Mouse (Mus musculus): ENCODE measurements around the gene Arrdc5. TPM values are rescaled to one million over a fixed set of nuclear protein-coding genes. Genes with fewer than 3 reads are reported as not detected.

The Arrdc5 gene
- polyA plus RNA-seq, 1 experiment from 2014 or later, result not detected

DNA sequence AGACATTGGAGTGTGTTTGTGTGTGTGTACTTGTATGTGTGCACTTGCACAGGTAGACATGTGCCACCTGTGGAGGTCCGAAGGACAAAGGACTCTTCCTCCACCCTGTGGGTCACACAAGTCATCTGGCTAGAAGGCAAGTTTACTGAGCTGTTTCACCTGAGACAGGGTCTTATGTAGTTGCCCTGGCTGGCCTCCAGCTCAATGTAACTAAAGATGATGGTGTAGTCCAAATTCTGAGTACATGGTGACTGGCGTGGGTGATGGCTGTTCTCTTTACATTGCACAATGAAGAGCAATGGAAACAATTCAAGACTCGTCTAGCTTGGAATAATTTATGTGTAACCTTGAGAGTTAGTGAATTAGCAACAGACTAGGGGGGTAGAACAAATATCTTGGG lies 24.3 kb upstream of the Arrdc5 start:
- 62% methylated on average over 3 of the region's 3 CpGs for WGBS
- H3K4me2 ChIP-seq, result no peak overlapping the region; the same call in 1 of the 2 replicates
- H3K4me3 ChIP-seq (ENCODE audit: low read depth, low read length), result no peak overlapping the region
- H3K36me3 ChIP-seq (ENCODE audit: insufficient read depth), result peaks cover 48% of the 10 kb centered on the region
- no peaks in the 10 kb centered on the region for H3K27me3 ChIP-seq (ENCODE audit: insufficient read depth, low read length)
- DNase-seq, result peak; percentile 19
- H3K9ac ChIP-seq, result no peak overlapping the region
- TF ChIP-seq CTCF (IDR thresholded peaks at IDR 0.05; ENCODE audit: low read depth), result no peak
- 0 out of 2 replicates have a peak overlapping the region, but pooled peaks have one; percentile 12 for H3K27ac ChIP-seq (ENCODE audit: low read depth)
- no peak for ATAC-seq (ENCODE audit: insufficient read depth)
- no peaks in the 10 kb centered on the region; the same call in 1 of the 2 replicates for H3K4me1 ChIP-seq (ENCODE audit: insufficient read depth)
- H3K9me3 ChIP-seq (ENCODE audit: low read depth, low read length), result no peaks in the 10 kb centered on the region

DNA sequence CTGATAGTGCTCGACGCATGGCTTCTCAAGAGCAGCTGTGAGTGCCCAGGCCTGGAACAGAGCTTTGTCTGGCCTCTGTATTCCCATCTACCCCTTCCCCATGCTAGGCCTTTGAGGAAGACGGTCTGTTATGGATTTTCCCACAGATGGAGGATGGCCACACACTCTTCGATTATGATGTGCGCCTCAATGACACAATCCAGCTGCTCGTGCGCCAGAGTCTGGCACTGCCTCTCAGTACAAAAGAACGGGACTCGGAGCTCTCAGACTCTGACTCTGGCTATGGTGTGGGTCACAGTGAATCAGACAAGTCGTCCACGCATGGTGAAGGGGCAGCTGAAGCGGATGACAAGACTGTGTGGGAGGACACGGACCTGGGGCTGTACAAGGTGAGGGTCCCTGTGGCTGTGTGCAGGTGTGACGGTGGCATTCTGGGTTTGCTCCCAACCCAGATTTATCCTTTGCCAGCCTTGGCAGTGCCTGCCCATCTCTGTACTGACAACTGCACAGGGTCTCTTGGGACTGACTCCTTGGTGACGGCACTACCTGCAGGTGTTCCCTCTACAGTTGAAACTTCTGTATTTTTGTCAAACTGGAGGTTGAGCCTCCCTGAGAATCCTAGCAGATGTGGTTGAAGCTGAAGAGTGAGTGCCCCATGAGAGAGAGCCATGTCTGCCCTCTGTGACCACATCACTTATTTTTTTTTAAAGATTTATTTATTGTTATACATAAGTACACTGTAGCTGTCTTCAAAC lies 9.3 kb upstream of the Arrdc5 start:
- 71% methylated on average over 15 of the region's 15 CpGs for WGBS
- H3K9me3 ChIP-seq (ENCODE audit: low read depth, low read length), result no peaks in the 10 kb centered on the region
- no peak for ATAC-seq (ENCODE audit: insufficient read depth)
- no peak overlapping the region for H3K4me3 ChIP-seq (ENCODE audit: low read depth, low read length)
- DNase-seq, result peak; percentile 46
- no peak overlapping the region for H3K9ac ChIP-seq
- no peak overlapping the region for H3K27ac ChIP-seq (ENCODE audit: low read depth)
- peaks cover 8% of the 10 kb centered on the region; the same call in 1 of the 2 replicates for H3K4me1 ChIP-seq (ENCODE audit: insufficient read depth)
- no peaks in the 10 kb centered on the region for H3K27me3 ChIP-seq (ENCODE audit: insufficient read depth, low read length)
- no peak for TF ChIP-seq CTCF (IDR thresholded peaks at IDR 0.05; ENCODE audit: low read depth)
- peaks cover 93% of the 10 kb centered on the region for H3K36me3 ChIP-seq (ENCODE audit: insufficient read depth)
- no peak overlapping the region for H3K4me2 ChIP-seq

DNA sequence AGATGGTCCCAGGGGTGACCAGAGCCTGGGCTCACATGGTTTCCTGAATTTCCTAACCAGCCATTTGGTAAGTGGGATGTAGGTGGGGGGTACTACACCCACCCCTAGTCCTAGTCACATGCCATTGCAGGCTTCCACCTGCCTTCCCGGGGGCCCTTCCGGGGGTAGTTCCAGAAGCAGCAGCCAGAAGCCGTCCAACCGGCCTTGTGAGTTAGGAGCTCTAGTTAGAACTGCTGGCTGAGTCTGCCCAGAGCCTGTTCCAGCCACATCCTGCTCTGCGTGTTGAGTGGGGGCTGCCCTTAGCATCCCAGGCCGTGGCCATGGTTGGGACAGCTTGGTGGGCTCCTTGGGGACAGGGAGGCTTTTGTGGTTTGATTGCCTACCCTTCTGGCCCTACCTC lies 8.0 kb upstream of the Arrdc5 start:
- H3K4me3 ChIP-seq (ENCODE audit: low read depth, low read length), result peak overlapping the region; percentile 8; the same call in 1 of the 2 replicates
- H3K27me3 ChIP-seq (ENCODE audit: insufficient read depth, low read length), result no peaks in the 10 kb centered on the region
- peaks cover 8% of the 10 kb centered on the region; the same call in 1 of the 2 replicates for H3K4me1 ChIP-seq (ENCODE audit: insufficient read depth)
- H3K9me3 ChIP-seq (ENCODE audit: low read depth, low read length), result no peaks in the 10 kb centered on the region
- TF ChIP-seq CTCF (IDR thresholded peaks at IDR 0.05; ENCODE audit: low read depth), result no peak
- DNase-seq (peak; percentile 73), ATAC-seq (ENCODE audit: insufficient read depth) (peak; percentile 2; the same call in 1 of the 2 replicates)
- H3K4me2 ChIP-seq, result peak overlapping the region; percentile 32
- peak overlapping the region; percentile 60 for H3K27ac ChIP-seq (ENCODE audit: low read depth)
- peaks cover 81% of the 10 kb centered on the region for H3K36me3 ChIP-seq (ENCODE audit: insufficient read depth)
- peak overlapping the region; percentile 37; the same call in 1 of the 2 replicates for H3K9ac ChIP-seq
- 55% methylated on average over 6 of the region's 6 CpGs for WGBS

- Histone ChIP-seq H3K4me3 (ENCODE audit: low read depth, low read length) (peak overlapping the region; percentile 84), H3K27ac (ENCODE audit: low read depth) (0 out of 2 replicates have a peak overlapping the region, but pooled peaks have one; percentile 63), H3K4me2 (peak overlapping the region; percentile 99), H3K27me3 (ENCODE audit: insufficient read depth, low read length) (no peaks in the 10 kb centered on the region), H3K9ac (peak overlapping the region; percentile 86; the same call in 1 of the 2 replicates), H3K9me3 (ENCODE audit: low read depth, low read length) (no peaks in the 10 kb centered on the region), H3K36me3 (ENCODE audit: insufficient read depth) (peaks cover 58% of the 10 kb centered on the region), H3K4me1 (ENCODE audit: insufficient read depth) (peaks cover 16% of the 10 kb centered on the region; the same call in 1 of the 2 replicates)
- WGBS, result 55% methylated on average over 8 of the region's 8 CpGs
- peak; percentile 51; the same call in 1 of the 2 replicates for TF ChIP-seq CTCF (IDR thresholded peaks at IDR 0.05; ENCODE audit: low read depth)
- DNase-seq, result peak; percentile 43
- ATAC-seq (ENCODE audit: insufficient read depth), result no peak
Measured at GRCm38 (mm10) chr17:56305826-56306225, 5.7 kb upstream of the Arrdc5 start.

- WGBS, result 14% methylated on average over 9 of the region's 9 CpGs
- Histone ChIP-seq H3K9ac (peak overlapping the region; percentile 86), H3K4me1 (ENCODE audit: insufficient read depth) (peaks cover 16% of the 10 kb centered on the region; the same call in 1 of the 2 replicates), H3K27ac (ENCODE audit: low read depth) (peak overlapping the region; percentile 63), H3K27me3 (ENCODE audit: insufficient read depth, low read length) (no peaks in the 10 kb centered on the region), H3K4me2 (peak overlapping the region; percentile 99), H3K4me3 (ENCODE audit: low read depth, low read length) (peak overlapping the region; percentile 84), H3K36me3 (ENCODE audit: insufficient read depth) (peaks cover 51% of the 10 kb centered on the region), H3K9me3 (ENCODE audit: low read depth, low read length) (no peaks in the 10 kb centered on the region)
- TF ChIP-seq CTCF (IDR thresholded peaks at IDR 0.05; ENCODE audit: low read depth), result no peak
- DNase-seq, result peak; percentile 31
- no peak for ATAC-seq (ENCODE audit: insufficient read depth)
Measured at GRCm38 (mm10) chr17:56305156-56305555, 5.1 kb upstream of the Arrdc5 start.

DNA sequence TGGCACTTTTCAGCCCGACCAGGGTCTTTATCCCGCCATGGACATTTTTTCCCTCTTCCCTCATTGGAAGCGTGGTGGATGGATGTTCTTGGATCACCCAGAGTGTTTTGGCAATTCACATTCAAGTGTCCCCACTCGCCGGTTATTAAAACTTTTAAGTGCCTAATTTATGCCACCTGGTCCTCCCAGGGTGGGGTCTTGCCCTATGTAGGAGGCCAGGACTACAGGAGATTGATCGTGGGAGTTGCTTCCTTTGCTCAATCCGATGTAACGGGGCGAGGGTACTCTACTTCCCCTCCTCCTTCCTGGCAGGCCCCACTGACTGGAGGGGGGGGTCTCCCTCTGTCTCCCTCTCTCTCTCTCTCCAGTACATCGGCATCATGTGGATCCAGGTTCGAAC lies 4.6 kb upstream of the Arrdc5 start:
- Histone ChIP-seq H3K9me3 (ENCODE audit: low read depth, low read length) (no peaks in the 10 kb centered on the region), H3K27ac (ENCODE audit: low read depth) (peak overlapping the region; percentile 63), H3K4me1 (ENCODE audit: insufficient read depth) (peaks cover 16% of the 10 kb centered on the region; the same call in 1 of the 2 replicates), H3K36me3 (ENCODE audit: insufficient read depth) (peaks cover 47% of the 10 kb centered on the region), H3K9ac (peak overlapping the region; percentile 86), H3K27me3 (ENCODE audit: insufficient read depth, low read length) (no peaks in the 10 kb centered on the region), H3K4me2 (peak overlapping the region; percentile 99), H3K4me3 (ENCODE audit: low read depth, low read length) (peak overlapping the region; percentile 84)
- no peak for ATAC-seq (ENCODE audit: insufficient read depth)
- 4% methylated on average over 11 of the region's 11 CpGs for WGBS
- no peak for TF ChIP-seq CTCF (IDR thresholded peaks at IDR 0.05; ENCODE audit: low read depth)
- no peak for DNase-seq

All from lung, embryonic 14.5 days (tissue).